Mouse (Mus musculus): ENCODE measurements around the gene C1qtnf1. TPM values are rescaled to one million over a fixed set of nuclear protein-coding genes. Genes with fewer than 3 reads are reported as not detected.

Gene C1qtnf1
- polyA plus RNA-seq, 1 experiment from 2014 or later = 5.1 TPM

DNA sequence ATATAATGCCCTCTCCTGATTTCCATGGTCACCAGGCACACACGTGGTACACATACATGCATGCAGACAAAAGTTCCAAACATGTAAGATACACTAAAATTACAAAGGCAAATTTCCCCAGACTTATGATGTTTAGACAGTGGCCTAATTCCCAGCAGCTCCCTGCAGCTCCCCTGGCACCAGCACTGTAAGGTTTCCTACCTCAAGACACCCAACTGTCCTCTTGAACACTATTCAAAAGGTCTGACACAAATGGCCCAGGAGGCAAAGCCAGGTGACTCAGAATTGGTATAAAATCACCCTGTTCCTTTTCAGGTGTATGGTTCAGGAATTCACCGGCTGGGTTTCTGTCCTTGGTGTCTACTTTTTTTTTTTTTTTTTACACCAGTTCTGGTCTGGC is 24.8 kb upstream of the C1qtnf1 start:
- Histone ChIP-seq H3K9ac (no peak overlapping the region), H3K4me2 (no peak overlapping the region), H3K36me3 (0 out of 2 replicates have a peak, but pooled peaks cover 9% of the 10 kb centered on the region), H3K4me1 (replicated peaks) (peaks cover 15% of the 10 kb centered on the region; the same call in 1 of the 2 replicates), H3K27ac (replicated peaks) (no peak overlapping the region), H3K4me3 (no peak overlapping the region), H3K9me3 (no peaks in the 10 kb centered on the region), H3K27me3 (no peaks in the 10 kb centered on the region)
- no peak for ATAC-seq (ENCODE audit: low FRiP score, low read depth)
- 86% methylated on average over 2 of the region's 2 CpGs for WGBS

DNA sequence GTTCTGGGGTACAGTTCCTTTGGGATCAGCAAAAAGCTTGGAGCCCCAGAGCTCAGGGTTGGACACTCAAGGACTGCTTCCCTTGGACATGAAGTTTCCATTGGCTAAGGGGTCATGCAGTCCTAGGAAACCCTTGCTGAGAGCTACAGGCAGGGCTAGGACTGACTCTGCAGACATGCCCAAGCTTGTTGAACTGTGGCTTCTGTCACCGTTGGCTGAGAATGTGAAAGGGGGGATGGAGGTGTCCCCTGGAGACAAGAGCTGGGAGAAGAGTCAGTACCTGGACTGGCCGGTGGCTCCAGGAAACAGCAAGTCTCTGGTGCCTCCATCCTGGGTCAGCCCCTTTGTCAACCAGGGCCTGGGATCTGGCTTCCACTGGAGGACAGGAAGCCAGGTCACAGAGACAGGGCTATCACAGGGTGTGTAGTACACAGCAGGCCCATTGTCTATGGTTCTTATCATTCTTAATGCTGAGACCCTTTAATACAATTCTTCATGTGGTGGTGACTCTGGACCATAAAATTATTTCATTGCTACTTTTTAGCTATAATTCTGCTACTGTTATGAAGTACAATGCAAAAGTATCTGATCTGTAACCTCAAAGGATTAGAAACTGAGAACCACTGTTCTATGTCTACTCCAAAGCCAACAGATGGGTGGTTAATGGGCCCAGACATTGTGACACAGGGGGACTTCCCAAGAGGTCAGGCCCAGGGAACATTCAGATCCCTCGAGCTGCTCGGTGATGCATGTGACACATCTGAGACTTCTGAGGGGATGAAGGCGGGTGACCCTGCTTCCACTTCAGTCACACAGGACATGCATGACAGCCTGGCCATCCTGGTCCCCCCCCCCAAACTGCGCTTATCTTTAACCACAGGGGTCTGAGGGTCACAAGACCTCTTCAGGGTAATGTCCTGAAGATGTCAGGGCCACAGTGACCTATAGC is 23.8 kb upstream of the C1qtnf1 start:
- no peak overlapping the region for H3K27ac ChIP-seq (replicated peaks)
- H3K4me1 ChIP-seq (replicated peaks) = peaks cover 15% of the 10 kb centered on the region; the same call in 1 of the 2 replicates
- no peak overlapping the region for H3K9ac ChIP-seq
- WGBS = 71% methylated on average over 6 of the region's 6 CpGs
- 0 out of 2 replicates have a peak, but pooled peaks cover 9% of the 10 kb centered on the region for H3K36me3 ChIP-seq
- no peaks in the 10 kb centered on the region for H3K27me3 ChIP-seq
- H3K9me3 ChIP-seq = no peaks in the 10 kb centered on the region
- no peak overlapping the region for H3K4me3 ChIP-seq
- no peak for ATAC-seq (ENCODE audit: low FRiP score, low read depth)
- H3K4me2 ChIP-seq = no peak overlapping the region

- WGBS = 95% methylated on average over 8 of the region's 8 CpGs
- Histone ChIP-seq H3K9ac (no peak overlapping the region), H3K36me3 (0 out of 2 replicates have a peak, but pooled peaks cover 9% of the 10 kb centered on the region), H3K27ac (replicated peaks) (no peak overlapping the region), H3K4me1 (replicated peaks) (peaks cover 14% of the 10 kb centered on the region; the same call in 1 of the 2 replicates), H3K9me3 (no peaks in the 10 kb centered on the region), H3K27me3 (no peaks in the 10 kb centered on the region), H3K4me3 (no peak overlapping the region), H3K4me2 (no peak overlapping the region)
- ATAC-seq (ENCODE audit: low FRiP score, low read depth) = no peak
Measured at GRCm38 (mm10) chr11:118405311-118405710, 22.7 kb upstream of the C1qtnf1 start.

GRCm38 (mm10) chr11:118406521-118406920 is 21.5 kb upstream of the C1qtnf1 start:
- Histone ChIP-seq H3K9me3 (no peaks in the 10 kb centered on the region), H3K27me3 (no peaks in the 10 kb centered on the region), H3K4me1 (replicated peaks) (peaks cover 5% of the 10 kb centered on the region; the same call in 1 of the 2 replicates), H3K9ac (no peak overlapping the region), H3K4me3 (no peak overlapping the region), H3K36me3 (peaks cover 15% of the 10 kb centered on the region; the same call in 1 of the 2 replicates), H3K27ac (replicated peaks) (no peak overlapping the region), H3K4me2 (no peak overlapping the region)
- WGBS = 84% methylated on average over 5 of the region's 5 CpGs
- ATAC-seq (ENCODE audit: low FRiP score, low read depth) = no peak

DNA sequence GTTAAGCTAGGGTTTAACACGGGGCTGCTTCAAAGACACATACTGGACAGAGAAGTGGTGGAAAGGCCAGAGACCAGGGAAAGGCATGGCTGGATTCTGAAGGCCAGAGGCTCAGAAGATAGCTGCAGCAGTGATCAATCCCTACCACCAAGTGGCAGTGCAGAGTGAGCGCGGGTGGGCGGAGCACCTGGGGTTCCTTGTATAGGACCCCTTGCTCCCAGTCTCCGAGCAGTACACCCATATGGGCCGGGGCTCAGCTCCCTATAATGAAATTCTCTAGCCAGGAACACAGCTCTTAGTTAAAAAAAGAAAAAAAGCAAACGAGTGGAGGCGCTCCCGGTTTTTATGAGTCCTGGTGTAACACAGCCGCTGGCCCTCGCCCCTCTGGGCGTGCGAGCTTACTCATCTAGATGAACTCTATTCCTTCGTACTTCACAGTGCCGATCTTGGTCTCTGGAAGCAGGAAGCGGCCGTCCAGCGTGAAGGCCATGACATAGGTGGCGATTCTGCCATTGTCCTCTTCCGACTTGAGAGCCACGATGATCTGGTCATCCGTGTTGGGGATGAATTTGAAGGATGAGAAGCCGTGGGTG is 20.6 kb upstream of the C1qtnf1 start:
- H3K4me2 ChIP-seq = no peak overlapping the region
- H3K27me3 ChIP-seq = no peaks in the 10 kb centered on the region
- H3K4me3 ChIP-seq = no peak overlapping the region
- H3K4me1 ChIP-seq (replicated peaks) = no peaks in the 10 kb centered on the region
- WGBS = 87% methylated on average over 23 of the region's 23 CpGs
- no peaks in the 10 kb centered on the region for H3K9me3 ChIP-seq
- no peak for ATAC-seq (ENCODE audit: low FRiP score, low read depth)
- H3K27ac ChIP-seq (replicated peaks) = no peak overlapping the region
- peaks cover 15% of the 10 kb centered on the region; the same call in 1 of the 2 replicates for H3K36me3 ChIP-seq
- H3K9ac ChIP-seq = no peak overlapping the region

- H3K4me2 ChIP-seq = no peak overlapping the region
- no peaks in the 10 kb centered on the region for H3K9me3 ChIP-seq
- H3K27ac ChIP-seq (replicated peaks) = no peak overlapping the region
- H3K4me1 ChIP-seq (replicated peaks) = 0 out of 2 replicates have a peak, but pooled peaks cover 5% of the 10 kb centered on the region
- H3K9ac ChIP-seq = no peak overlapping the region
- no peak overlapping the region for H3K4me3 ChIP-seq
- WGBS = 85% methylated on average over 18 of the region's 18 CpGs
- H3K27me3 ChIP-seq = no peaks in the 10 kb centered on the region
- peaks cover 15% of the 10 kb centered on the region; the same call in 1 of the 2 replicates for H3K36me3 ChIP-seq
- ATAC-seq (ENCODE audit: low FRiP score, low read depth) = no peak
Measured at GRCm38 (mm10) chr11:118408051-118408740, 19.8 kb upstream of the C1qtnf1 start.

DNA sequence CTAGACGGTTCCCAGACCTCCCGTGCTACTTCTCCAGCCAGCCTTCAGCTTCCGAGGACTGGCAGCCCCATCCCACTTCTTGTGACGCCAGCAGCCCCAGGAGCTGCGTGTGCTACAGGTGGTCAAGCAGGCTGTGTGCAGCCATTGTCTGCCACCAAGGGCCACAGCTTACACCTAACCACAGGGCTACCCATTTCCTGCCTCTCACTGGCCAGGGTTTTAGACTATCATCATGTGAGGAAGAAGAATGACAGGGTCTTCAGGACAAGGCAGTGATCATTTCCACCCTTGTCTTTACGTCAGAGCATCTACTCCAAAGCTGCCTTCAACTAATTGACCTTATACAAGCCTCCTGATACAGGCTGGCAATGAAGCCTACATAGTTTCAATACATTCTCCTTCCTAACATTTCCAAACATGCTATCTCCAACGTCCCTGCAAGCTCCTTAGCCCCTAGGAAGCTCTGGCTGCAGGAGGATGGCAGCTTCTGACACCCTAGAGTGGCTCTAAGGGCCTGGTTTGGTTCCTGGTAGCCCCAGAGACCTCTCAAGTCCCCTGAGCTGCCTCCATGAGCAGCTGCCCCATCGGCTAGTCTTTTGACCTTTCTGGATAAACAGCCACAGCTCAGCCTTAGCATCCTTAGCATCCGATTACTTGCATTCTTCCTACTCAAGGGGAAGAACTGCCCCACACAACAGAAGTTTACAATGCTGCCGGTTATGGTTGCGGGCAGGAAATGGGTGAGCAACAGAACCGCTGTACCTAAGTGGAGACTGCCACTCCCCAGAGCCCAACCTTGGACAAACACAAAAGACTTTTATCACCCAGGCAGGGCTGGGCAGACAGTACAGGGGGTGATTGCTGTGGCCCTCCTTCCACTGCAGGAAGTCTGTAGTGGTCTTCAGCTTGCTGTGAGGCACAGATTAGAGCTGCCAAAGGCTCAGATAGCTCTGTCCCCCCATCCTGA is 18.6 kb upstream of the C1qtnf1 start:
- 86% methylated on average over 12 of the region's 12 CpGs for WGBS
- no peak overlapping the region for H3K4me3 ChIP-seq
- no peak overlapping the region for H3K9ac ChIP-seq
- no peaks in the 10 kb centered on the region for H3K9me3 ChIP-seq
- no peak overlapping the region for H3K4me2 ChIP-seq
- no peak for ATAC-seq (ENCODE audit: low FRiP score, low read depth)
- H3K27me3 ChIP-seq = no peaks in the 10 kb centered on the region
- no peak overlapping the region for H3K27ac ChIP-seq (replicated peaks)
- H3K4me1 ChIP-seq (replicated peaks) = 0 out of 2 replicates have a peak, but pooled peaks cover 8% of the 10 kb centered on the region
- H3K36me3 ChIP-seq = peaks cover 15% of the 10 kb centered on the region; the same call in 1 of the 2 replicates

GRCm38 (mm10) chr11:118410073-118410444 is 17.9 kb upstream of the C1qtnf1 start:
- no peak for ATAC-seq (ENCODE audit: low FRiP score, low read depth)
- Histone ChIP-seq H3K27ac (replicated peaks) (no peak overlapping the region), H3K9ac (no peak overlapping the region), H3K4me1 (replicated peaks) (0 out of 2 replicates have a peak, but pooled peaks cover 8% of the 10 kb centered on the region), H3K27me3 (no peaks in the 10 kb centered on the region), H3K9me3 (no peaks in the 10 kb centered on the region), H3K4me3 (no peak overlapping the region), H3K36me3 (peaks cover 15% of the 10 kb centered on the region; the same call in 1 of the 2 replicates), H3K4me2 (no peak overlapping the region)
- 92% methylated on average over 1 of the region's 1 CpGs for WGBS

GRCm38 (mm10) chr11:118410479-118410878 is 17.5 kb upstream of the C1qtnf1 start:
- Histone ChIP-seq H3K27me3 (no peaks in the 10 kb centered on the region), H3K4me1 (replicated peaks) (0 out of 2 replicates have a peak, but pooled peaks cover 9% of the 10 kb centered on the region), H3K4me3 (no peak overlapping the region), H3K36me3 (peaks cover 15% of the 10 kb centered on the region; the same call in 1 of the 2 replicates), H3K4me2 (no peak overlapping the region), H3K9me3 (no peaks in the 10 kb centered on the region), H3K27ac (replicated peaks) (no peak overlapping the region), H3K9ac (no peak overlapping the region)
- 91% methylated on average over 10 of the region's 10 CpGs for WGBS
- ATAC-seq (ENCODE audit: low FRiP score, low read depth) = no peak

DNA sequence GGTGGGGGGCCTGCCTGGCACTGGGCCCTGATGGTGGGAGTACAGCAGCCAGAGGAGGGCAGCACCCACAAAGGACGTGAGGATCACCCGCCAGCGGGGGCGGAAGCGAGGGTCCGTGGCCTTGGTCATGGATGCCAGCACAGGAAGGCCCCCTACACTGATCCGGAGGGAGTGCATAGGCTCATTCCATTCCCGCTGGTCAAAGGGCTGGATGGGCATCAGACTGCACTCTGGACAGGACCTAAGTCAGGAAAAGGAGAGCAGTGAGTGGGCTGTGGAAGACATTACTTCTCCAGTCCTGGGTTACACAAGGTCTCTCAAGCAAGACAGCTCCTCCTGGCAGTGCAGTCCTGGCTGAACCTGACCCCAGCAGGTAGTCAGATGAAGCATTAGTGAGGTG is 16.7 kb upstream of the C1qtnf1 start:
- Histone ChIP-seq H3K27ac (replicated peaks) (no peak overlapping the region), H3K36me3 (peaks cover 12% of the 10 kb centered on the region; the same call in 1 of the 2 replicates)
- WGBS = 87% methylated on average over 8 of the region's 8 CpGs

GRCm38 (mm10) chr11:118412601-118413000 is 15.4 kb upstream of the C1qtnf1 start:
- Histone ChIP-seq H3K4me1 (replicated peaks) (peaks cover 27% of the 10 kb centered on the region), H3K36me3 (peaks cover 8% of the 10 kb centered on the region; the same call in 1 of the 2 replicates), H3K4me3 (no peak overlapping the region), H3K9me3 (no peaks in the 10 kb centered on the region), H3K27ac (replicated peaks) (no peak overlapping the region), H3K27me3 (no peaks in the 10 kb centered on the region), H3K9ac (no peak overlapping the region), H3K4me2 (no peak overlapping the region)
- 81% methylated on average over 2 of the region's 2 CpGs for WGBS
- no peak for ATAC-seq (ENCODE audit: low FRiP score, low read depth)

More for the DNA sequence above, 16.7 kb upstream of the C1qtnf1 start:
- H3K4me3 ChIP-seq = no peak overlapping the region
- no peak overlapping the region for H3K9ac ChIP-seq
- H3K4me1 ChIP-seq (replicated peaks) = 0 out of 2 replicates have a peak, but pooled peaks cover 14% of the 10 kb centered on the region
- no peak for ATAC-seq (ENCODE audit: low FRiP score, low read depth)
- H3K9me3 ChIP-seq = no peaks in the 10 kb centered on the region
- no peaks in the 10 kb centered on the region for H3K27me3 ChIP-seq
- H3K4me2 ChIP-seq = no peak overlapping the region

Data from hindbrain, embryonic 15.5 days (tissue).